Mouse (Mus musculus): Measurements from ENCODE around the gene Kctd7.

GRCm38 (mm10) chr5:130120904-130121303 is 23.8 kb upstream of the Kctd7 start:
- TF ChIP-seq POLR2A (IDR thresholded peaks at IDR 0.05; ENCODE audit: low read depth, low read length) (no peak), CTCF (IDR thresholded peaks at IDR 0.05; ENCODE audit: borderline replicate concordance, insufficient read depth, low read length) (no peak)
